Mouse (Mus musculus): Measurements from ENCODE around the gene Aim2.

DNA sequence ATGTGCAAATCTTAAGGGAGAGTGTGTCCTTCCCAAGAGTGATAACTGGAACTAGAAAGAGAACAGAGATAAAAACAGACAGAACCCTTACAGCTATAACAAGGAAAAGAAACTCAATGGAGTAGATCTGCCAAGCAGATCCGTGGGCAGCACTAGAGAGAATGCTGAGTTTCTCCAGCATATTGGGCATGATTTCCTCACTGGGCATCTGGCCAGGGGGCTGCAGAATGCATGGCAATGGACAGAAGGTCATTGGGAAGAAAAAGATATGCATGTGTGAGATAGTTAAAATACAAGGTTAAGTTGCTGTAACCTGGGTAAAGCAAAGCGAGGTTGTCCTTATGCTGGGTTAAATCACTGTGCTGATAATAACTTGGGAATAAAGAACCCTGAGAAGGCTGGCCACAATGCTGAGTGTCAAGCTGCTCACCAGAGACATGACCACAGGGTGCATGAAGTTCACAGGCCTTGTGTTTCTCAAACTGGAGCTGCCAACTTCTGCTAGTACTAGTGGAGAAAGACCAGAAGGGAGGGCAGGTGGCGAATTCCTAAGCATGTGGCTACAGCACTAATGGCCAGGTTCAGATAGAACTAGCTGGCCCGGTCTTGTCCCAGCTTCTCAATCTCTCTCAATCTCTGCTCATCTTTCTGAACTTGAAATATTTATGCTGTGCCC, 13.6 kb downstream of the Aim2 start:
- TF ChIP-seq CTCF (IDR thresholded peaks at IDR 0.05; ENCODE audit: control insufficient read depth, insufficient read depth, insufficient read length) (no peak), USF1 (IDR thresholded peaks at IDR 0.05; ENCODE audit: low read depth) (no peak), MYOG (IDR thresholded peaks at IDR 0.05; ENCODE audit: control insufficient read depth, extremely low read depth, insufficient read length) (no peak), MYOD1 (IDR thresholded peaks at IDR 0.05; ENCODE audit: control insufficient read depth, insufficient read length, low read depth) (no peak), MAX (IDR thresholded peaks at IDR 0.05) (no peak), CEBPB (IDR thresholded peaks at IDR 0.05; ENCODE audit: low read depth) (no peak), FOSL1 (IDR thresholded peaks at IDR 0.05; ENCODE audit: insufficient read depth, low read length, poor library complexity, severe bottlenecking) (no peak)
